Mouse (Mus musculus) mammary gland, adult 2 months (tissue): Measurements from ENCODE around the gene Bcl11b. TPM values are rescaled to one million over a fixed set of nuclear protein-coding genes. Genes with fewer than 3 reads are reported as not detected.

Experiments
- polyA plus RNA-seq: library from polyadenylated mRNA; depleted of rRNA; stranded (reverse); fragments of >200 nt; gene quantifications from 2 replicates; pipeline ENCODE4 v1.2.3, GENCODE M21; 2012; ENCODE audit warnings: low replicate concordance; rRNA removed

Gene Bcl11b
- 9.3 and 57.2 TPM in 2 replicates for polyA plus RNA-seq

DNA sequence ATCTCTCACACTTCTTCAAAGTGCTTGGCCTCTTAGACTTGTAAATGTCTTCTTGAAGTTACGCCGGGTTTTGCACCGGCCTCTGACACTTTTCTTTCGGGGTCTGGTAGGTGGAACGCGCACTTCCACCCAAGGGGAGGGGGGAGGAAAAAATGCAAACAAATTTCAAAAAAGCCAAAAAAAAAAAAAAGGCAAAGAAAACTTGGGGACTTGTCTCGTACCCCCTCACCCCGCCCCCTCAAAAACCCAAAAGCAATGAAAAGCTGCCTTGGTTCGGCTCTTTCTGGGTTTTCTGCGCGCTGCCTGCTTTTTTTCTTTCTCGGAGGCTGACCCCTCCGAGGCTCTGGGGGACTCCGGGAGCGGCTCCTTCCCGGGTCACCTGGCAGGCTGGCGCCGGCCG is at the start of gene Bcl11b:
Gene Bcl11b, minus strand, starts transcription at position 120 of the 400 bp plus-strand sequence.

Other genes with a start within 250 kb of the Bcl11b start
- 12.7 and 28.1 TPM in 2 replicates for gene Setd3, start 175.7 kb upstream of the Bcl11b start, polyA plus RNA-seq
- 13.6 and 20.6 TPM in 2 replicates for gene Ccnk, start 176.0 kb upstream of the Bcl11b start, polyA plus RNA-seq